Mouse (Mus musculus) retina, embryonic 14.5 days (tissue): Measurements from ENCODE around the gene Rbm28.

Experiments used
- DNase-seq: peaks from one replicate; pipeline ENCODE4 v3.0.0-alpha.2; 2015; ENCODE audit warnings: low spot score

The Rbm28 gene

DNA sequence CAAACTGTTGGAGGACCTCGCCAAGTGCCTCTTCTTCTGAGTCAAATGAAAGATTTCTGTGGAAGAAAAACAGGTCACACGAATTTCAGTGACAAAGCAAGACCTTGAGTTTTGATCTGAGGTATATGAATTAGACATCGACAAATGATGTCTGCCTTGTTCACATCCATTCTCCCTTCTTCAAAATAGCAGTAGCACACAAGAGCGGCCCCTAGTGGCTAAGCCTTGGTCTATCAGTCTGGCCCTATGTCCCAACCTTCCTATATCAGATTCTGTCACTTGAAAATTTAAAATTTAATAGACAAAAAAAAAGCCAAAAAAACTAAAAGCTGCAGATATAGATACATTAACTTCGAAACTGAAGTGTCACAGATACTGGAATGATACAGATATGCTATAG is 21.2 kb downstream of the Rbm28 start:
- peak; percentile 84 for DNase-seq

DNA sequence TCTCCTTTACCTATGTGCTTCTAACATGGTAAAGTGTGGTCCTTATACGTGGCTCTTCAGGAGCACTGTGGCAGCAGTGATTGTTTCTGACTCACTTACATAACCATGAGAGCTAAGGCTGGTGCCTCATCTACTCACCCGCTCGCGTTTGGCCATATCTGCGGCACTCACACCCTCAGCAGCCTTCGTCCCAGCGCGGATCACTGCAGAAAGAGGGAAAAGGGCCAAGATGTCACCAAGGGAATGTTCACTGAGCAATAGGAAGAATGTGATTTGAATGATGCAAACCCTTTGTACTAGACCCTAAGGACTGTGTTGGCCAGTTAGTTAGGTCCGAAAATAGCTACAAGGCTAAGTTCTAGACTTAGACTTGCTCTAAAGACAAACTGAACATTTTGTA is 27.4 kb downstream of the Rbm28 start:
- DNase-seq: no peak

DNA sequence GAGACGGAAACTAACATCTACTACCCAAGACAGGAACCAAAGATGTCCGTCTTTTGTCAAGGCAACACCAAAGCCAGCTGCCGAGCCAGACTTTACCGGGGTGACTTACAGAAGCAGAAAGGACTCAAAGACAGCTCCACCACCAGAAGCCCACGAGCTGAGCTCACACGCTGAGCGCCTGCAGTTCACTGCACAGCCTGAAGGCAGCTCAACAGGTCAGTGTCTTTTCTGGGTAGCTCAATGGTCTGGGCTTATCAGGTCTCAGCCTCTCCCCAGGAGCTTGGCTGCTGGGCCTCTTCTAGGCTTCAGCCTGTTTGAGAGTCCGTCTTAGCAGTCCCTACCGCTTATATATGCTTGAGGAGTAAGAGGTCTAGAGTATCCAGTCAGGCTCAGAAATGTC is 31.7 kb downstream of the Rbm28 start:
- no peak for DNase-seq

DNA sequence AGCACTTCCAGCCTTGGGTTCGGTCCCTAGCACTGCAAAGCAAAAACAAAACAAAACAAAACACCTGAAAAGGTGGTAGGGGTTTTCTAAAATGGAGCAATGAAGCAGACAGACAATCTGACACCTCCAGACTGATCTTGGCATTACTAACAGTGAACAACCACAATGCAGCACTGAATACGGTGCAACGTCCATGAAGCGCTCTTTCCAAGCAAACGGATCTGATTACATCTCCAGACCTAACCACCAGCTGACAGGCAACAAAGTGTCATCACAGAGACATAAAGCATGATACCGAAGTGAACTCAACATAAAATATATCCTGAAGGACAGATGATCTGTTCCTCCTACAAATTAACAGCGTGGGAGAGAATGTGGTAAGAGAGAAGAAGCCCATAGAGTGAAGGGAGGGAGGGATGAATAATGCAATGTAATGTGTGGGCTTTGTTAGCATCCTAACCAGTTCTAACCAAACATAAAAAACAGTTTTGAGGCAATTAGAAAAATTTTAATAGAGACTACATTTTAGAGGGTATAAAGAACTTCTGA is 37.9 kb downstream of the Rbm28 start:
- no peak for DNase-seq

DNA sequence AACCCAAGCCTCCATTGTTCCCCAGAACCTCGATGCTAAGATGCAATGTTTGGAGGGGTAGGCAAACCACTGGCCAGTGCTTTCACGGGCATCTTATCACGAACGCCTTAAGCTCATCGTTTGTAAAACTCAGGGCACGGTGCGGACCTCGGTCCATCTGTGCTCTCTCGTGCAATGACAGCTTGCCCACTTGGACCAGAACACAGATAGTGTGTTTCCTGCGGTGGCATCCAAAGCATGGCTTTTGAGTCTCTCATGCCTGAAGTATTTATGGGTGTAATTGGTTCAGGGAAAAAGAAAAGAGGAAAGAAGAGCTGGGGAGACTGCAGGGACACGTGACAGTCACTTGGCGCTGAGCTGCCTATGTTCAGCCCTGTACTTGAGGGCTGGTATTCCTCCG is 44.8 kb downstream of the Rbm28 start:
- DNase-seq: no peak

DNA sequence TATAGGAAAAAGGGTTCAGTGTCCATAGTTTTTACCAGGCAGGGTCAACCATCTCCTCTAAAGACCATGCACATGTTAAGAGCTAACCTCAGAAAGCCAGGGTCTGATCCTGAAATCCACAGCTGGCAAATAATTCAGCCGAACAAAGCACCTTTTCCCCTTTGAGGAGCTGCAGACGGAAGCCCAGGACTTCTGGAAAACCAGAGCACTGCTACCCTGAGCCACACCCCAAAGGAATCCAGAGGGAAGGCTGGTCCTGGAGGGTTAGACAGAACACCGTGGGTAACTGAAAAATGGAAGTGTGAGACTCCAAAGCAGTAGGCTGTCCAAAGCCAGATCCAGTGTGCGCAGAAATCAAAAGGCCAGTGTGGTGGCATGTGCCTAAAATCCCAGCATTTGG is 45.8 kb downstream of the Rbm28 start:
- DNase-seq: no peak

DNA sequence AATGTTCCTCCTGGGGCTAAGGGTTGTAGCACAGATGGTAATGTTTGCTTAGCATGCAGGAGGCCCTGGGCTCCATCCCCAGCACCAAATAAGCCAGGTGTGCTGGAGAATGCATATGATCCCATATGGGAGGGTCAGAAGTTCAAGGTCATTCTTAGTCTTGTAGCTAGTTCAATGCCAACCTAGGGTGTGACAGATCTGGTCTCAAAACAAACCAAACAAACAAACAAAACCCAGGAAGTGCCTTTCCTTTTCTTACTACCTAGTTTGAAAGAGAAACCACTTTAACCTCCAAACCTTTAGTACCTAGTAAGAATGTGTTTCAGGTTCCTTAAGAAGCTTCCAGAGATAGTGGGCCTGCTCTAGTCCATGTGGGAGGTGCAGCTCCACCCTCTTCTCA is 46.6 kb downstream of the Rbm28 start:
- no peak for DNase-seq

DNA sequence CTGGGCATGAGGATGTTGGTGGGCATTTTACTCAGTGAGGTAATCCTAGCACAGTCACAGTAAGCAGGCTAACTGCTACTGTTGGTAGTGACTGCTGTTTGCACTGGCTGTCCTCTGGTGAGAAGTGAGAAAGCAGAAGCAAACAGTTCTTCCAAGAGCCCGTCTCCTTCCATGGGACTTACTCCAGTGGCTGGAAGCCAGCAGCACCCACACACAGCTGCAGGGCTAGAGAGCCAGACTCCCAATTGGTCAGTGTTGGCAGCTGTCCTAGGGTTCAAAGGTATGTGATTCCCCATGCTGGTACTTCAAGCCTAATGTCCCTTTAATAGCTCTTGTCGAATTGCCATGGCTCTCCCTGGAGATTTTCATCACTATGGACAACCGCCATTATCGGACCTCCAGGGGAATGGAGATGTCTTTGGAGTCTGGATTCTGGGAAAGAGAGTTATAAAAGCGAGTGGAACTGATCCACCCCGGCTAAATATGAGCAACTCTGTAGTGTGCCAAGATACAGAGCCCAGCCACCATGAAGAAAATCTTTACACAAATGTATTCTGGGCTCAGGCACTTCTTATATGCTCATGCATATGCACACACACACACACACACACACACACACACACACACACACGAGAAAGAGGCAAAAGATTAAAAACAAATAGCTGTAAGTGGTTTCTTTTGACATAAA is 47.2 kb downstream of the Rbm28 start:
- peak; percentile 4 for DNase-seq

DNA sequence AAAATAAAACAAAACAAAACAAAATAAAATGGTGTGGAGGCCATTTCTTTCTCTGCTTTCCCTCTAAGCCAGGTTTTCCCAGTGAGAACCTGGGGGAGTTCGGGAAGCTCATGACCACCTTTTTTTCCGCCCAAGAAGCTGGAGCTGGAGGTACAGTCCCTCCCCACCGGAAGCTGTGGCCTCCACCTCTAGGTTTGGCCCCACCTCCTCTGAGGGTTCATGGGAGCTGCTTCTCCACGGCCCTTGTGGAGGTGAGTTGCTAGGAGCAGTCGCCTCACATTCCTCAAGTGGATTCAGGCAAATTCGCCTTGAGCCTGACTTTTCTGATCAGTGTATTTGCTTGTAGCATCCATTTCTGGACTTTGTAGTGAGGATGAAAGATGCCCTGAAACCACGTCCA is 49.0 kb downstream of the Rbm28 start:
- no peak for DNase-seq

DNA sequence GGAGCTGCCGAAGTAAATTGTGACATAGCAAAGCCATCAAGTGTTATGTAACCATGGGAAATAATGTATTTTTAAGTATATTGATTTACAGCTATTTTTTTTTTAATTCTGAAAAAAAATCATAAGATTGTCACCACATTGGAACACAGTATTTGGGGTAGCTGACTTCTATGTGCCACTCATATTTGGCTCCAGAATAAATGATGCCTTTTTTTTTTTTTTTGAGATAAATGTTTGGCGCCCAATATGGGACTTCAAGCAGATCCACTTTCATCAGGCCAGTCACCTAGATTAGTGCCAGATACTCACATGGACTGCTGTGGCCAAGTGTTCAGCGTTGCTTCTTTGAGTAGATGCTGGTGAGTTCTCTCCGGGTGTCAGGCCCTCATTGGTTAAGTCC is 53.3 kb downstream of the Rbm28 start:
- no peak for DNase-seq

DNA sequence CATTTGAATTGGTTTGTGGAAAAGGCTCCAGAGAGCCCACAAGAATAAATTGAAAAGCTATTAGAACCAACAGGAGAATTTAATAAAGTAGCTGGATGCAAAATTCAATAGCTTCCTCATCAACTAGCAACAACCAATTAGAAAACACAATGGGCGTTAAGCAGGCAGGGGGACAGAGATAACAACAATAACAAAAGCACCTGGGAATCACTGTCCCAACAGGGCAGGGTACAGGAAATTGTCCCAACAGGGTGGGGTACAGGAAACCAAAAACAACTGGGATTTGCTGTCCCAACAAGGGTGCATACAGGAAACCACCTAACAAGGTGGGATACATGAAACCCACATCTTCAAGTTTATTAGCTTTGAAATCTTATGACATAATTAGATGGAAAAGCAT is 56.4 kb downstream of the Rbm28 start:
- DNase-seq: no peak

DNA sequence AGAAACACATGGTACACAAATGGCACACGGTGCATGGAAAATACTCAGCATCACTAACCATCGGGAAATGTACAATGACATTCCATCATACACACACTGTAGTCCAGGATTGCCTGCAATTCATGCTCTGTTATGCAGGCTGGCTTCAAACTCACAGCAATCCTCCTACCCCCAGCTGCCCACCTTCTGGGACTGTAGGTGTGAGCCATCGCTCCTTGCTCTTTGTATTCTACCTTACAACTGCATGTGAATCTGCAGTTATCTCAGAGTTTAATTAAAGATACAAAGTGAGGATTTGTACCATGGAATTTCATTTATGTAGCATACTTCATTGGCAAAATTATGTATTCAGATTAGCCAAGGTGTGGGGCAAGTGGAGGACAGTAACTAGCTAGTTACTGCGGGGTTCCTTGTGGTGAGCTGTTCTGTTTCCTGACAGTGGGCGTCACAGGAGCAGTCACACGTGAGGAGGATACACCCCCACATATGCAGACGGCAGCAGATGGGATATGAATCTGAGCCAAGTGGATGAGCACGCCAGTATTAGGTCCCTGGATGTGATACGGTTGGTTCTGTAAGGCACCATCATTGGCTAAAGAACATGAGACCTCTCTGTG is 63.5 kb downstream of the Rbm28 start:
- no peak for DNase-seq

DNA sequence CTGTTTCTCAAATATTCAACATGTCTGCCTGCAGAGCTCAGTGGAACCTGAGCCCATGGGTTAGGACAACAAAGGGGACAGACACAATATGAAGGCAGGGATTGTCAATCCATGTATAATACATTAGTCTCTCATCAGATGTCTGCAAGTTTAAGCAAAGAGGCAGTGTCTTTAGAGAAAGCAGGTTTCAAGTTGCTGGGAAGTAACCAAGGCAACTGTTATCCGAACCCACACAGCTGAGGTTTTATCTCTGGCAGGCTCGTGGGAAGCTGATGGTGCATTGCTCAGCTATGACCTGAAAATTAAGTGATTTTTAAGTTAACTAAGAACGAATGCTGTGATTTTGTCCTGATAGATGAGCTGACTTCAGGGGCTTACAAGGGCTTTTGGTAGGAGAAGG is 64.4 kb downstream of the Rbm28 start:
- DNase-seq: no peak

DNA sequence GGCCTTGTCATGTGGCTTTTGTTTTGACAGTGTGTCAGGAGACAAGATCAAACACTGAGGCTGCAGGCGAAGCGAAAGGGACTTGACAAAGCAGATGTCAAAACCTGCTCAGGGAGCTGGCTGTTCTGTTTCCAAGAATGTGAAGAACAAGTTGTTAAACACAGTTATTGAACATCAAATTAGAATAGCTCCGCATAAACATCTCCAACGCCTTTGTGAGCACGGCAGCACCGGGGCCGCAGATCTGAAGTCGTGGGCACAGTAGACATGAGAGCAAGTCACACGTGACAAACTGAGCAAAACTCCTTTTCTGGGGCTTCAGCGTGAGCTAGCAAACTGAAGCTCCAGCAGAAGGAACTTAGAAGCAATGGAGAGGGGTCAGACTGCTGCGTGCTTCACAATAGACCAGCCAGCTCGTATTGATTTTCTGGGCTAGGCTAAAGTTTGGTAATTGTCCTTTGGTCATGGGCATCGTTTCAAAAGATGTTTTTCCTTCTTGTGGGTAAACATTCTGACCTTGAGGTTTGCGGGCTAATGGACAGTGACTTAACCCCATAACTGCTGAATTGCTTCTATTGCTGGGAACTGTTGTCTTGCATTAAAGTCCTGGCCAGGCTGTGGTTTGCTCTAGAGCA is 65.2 kb downstream of the Rbm28 start:
- DNase-seq: no peak

DNA sequence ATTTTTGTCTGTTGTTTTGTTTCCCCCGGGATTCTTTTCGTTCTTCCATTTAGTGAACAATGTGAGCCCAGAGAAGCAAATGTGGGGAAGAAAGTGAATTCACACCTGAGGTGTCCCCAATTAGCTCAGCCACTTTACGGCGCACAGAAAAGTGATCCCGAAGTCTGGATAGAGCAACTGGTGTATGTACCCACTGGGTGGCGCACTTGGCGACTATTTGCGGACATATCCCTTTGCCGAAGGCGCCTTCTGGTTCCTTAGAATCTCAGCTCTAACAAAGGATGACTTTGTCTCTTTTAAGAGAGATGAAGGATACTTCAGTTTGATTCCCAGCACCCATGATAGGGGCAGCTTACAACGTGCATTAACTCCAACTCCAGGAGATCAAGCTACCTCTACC is 71.9 kb downstream of the Rbm28 start:
- no peak for DNase-seq

DNA sequence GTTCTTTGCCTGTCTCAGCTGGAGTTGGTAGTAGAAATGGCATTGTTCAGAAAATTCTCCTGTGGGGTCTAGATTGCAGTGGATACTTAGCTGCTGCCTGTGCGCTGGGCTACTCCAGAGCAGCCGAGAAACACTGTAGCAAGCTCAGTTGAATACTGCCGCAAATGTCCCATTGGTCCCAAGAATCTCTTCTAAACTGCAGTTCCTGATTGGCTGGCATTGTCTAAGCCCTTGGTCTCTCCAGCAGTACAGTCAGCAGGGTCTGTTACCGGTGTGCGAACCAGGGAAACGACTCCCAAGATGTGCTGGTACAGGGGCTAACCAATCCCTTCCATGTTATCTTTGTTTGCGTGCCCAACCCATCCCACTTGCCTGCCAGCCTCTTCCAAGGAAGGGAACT is 72.6 kb downstream of the Rbm28 start:
- DNase-seq: no peak

DNA sequence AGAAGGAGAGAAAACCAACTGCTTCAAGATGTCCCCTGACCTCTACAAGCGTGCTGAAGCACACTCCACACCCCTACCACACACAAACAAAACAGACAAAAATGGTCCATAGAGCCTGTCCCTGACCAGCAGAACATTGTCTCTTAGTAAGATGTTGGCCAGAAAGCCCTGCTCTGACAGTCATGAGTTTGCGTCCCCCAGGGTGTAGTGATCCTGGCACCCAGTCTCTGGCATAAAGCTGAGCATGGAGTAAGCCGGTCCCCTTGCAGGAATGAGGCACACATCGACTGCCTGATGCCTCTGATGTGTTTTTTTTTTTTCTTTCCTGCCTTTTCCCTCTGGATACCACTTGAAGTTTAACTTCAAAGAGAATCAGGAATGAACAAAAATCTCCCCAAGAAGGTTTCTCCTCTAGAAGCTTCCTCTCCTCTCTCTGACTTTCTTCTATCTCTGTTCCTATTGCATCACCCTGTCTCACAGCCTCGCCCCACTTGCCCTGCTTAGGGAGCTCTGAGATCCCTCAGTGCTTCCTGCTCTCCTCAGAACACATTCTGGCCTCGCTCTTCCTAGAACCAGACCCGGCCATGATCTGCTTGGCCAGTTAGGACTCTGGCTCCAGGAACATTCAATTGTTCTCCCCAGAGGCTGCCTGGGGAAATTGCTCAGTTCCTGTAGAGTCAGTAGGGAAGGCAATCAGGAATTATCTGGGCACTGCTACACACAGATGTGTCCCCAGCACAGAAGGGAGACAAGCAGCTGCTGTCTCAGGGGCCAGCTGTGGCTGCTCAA is 76.7 kb downstream of the Rbm28 start:
- DNase-seq: no peak

DNA sequence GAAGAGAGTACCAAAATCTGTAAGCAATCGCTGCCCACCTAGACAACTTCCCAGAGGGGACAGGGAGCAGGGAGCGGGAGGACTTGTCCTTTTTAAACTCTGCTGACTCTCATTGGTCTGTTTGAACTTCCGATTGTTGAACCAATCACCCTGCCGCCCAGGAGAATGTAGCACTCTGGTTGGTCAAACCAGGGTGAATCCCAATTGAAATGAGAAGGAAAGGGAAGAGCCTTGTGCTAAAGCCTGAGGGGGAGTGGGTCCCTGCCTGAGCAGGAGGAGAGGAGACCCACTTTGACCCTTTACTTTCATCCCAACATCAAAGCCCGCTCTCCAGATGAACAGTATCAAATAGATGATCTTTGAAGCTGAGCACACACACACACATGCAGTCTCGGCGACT is 80.4 kb downstream of the Rbm28 start:
- DNase-seq: no peak

DNA sequence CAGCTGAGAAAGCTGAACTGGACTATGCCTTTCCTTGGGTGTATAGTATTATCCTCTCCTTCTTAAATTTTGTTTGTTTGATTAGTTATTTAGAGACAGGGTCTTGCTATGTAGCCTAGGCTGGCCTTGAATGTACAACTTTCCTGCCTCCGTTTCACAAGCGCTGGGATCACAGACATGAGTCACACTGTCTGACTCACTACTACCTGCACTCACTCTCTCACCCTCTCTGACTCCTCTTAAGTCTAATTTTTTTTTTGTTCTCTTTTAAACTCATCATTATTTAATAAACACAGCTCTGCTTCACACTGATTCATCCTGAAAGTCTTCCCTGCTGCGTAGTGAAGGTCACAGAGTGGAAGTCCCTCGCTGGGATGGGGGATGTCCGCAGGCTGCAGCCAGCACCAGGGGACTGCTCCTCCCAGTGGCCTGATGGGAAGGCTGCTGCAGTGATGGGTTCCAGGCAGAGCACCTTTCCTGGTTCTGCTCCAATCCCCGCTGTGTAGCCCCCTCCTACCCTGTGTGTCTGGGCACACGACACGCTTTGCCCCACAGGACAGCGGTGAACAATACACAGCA is 81.9 kb downstream of the Rbm28 start:
- DNase-seq: no peak

DNA sequence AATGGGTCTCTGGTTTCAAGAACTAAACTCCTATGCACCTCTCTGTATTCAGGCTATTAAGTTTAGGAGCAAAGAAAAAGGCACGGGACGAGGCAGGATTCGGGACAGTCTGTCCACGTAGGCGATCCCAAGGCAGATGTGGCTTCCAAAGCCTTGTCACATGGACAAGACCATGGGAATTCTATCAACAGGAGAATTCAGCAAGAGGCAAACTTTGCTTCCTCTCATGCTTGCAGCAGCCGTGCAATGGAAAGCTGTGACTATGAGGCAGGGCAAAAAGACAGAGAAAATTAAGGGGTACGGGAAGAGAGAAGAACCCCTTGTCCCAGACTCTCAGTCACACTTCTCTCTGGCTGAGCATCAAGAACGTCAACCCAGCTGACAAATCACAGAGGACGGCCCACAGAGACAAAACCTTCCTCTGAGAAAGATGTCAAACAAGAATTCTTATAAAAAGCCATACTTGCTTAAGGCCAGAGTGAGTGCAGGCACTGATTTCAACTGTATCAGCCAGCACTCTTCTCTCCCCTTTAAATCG is 82.9 kb downstream of the Rbm28 start:
- DNase-seq: no peak

DNA sequence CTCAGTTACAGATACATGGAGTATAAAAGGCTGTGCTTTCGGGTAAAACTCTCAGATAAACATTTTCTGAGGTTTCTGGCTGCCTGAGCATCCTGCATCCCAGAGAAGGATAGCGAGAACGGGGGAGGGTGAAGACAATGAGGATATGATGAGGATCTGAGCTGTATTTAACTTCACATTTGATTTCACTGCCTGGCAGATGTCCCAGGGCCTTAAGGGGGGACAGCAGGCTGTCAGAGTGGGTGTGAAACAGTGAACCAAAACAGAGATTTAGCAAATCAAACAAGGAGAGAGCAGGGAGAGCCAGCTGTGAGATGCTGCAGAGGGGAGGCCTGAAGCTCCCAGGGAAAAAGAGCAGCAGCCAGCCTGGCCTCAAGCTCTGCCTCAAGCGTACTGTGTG is 85.5 kb downstream of the Rbm28 start:
- DNase-seq: no peak

DNA sequence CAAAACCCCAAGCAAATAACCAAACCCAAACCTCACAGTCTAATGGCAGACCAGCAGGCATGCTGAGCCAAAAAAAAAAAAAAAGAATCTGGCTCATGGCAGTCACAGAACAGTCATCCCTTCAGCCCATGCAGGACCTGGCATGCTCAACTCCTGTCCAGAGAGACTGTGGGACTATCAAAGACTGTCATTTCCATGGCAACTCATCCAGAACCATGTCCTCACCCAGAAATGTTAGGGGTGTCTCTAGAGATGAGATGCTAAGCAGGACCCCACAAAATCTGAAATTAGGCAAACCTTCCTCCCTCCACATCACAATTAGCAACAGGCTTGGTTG is 90.7 kb downstream of the Rbm28 start:
- no peak for DNase-seq
